Mouse (Mus musculus) heart, adult 2 months (tissue): ENCODE data around the gene Prkag2.

Source experiments
- CTCF ChIP-seq: fragments of 200-600 bp; IDR thresholded peaks from 2 replicates; pipeline ENCODE4 v1.8.1; 2022; ENCODE audit warnings: antibody characterized with exemption, mild to moderate bottlenecking, moderate library complexity
- EP300 ChIP-seq: fragments of 200-500 bp; IDR thresholded peaks from 2 replicates; pipeline ENCODE4 v1.6.1; 2011; ENCODE audit warnings: low read depth, low read length, control low read depth; ENCODE audit not compliant: insufficient read depth
- POLR2A ChIP-seq: fragments of 200-500 bp; IDR thresholded peaks from 2 replicates; pipeline ENCODE4 v1.6.1; 2011; ENCODE audit warnings: mild to moderate bottlenecking, low read depth, low read length, control low read depth; ENCODE audit not compliant: insufficient read depth

DNA sequence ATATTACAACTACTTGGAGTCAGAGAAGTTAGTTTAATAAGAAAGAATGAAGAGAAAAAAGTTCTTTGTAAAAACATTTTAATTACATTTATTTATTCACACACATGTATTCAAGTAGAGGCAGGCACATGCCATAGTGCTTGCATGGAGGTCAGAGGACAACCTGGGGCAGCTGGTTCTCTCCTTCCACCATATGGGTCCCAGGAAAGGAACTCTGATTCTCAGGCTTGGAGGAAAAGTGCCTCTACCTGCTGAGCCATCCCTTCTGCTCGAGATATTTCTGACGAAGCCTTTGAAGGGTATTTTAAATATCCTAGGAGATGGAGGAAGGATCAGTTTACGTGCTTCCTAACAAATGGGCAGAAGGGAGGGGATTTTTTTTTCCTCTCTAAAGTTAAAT, 277.7 kb downstream of the Prkag2 start:
- TF ChIP-seq CTCF (no peak), EP300 (no peak), POLR2A (no peak)
